Mouse (Mus musculus) neural tube, embryonic 12.5 days (tissue): ENCODE measurements around the gene Kctd17. TPM values are rescaled to one million over a fixed set of nuclear protein-coding genes. Genes with fewer than 3 reads are reported as not detected.

Experiments
- ATAC-seq: fragments of 200-750 bp; cut with Nextera tagmentation; 2 replicates; pipeline ENCODE4 v1.8.0; 2017; ENCODE audit warnings: low read depth, mild to moderate bottlenecking, moderate TSS enrichment, moderate library complexity; ENCODE audit not compliant: low FRiP score
- H3K27ac ChIP-seq: fragments of 300-500 bp; sonication (generic); 2 replicates; pipeline ENCODE4 v1.5.1; 2016
- H3K27me3 ChIP-seq: fragments of 300-500 bp; sonication (generic); replicated peaks from 2 replicates; pipeline ENCODE4 v1.6.1; 2016; ENCODE audit warnings: mild to moderate bottlenecking
- H3K36me3 ChIP-seq: fragments of 300-500 bp; sonication (generic); 2 replicates; pipeline ENCODE4 v1.6.1; 2016; ENCODE audit warnings: mild to moderate bottlenecking
- H3K4me1 ChIP-seq: fragments of 300-500 bp; sonication (generic); 2 replicates; pipeline ENCODE4 v1.6.1; 2016
- H3K4me2 ChIP-seq: fragments of 300-500 bp; sonication (generic); replicated peaks from 2 replicates; pipeline ENCODE4 v1.6.1; 2016; ENCODE audit warnings: mild to moderate bottlenecking
- H3K4me3 ChIP-seq: fragments of 300-500 bp; sonication (generic); 2 replicates; pipeline ENCODE4 v1.5.1; 2016
- H3K9ac ChIP-seq: fragments of 300-500 bp; sonication (generic); 2 replicates; pipeline ENCODE4 v1.6.1; 2016; ENCODE audit warnings: mild to moderate bottlenecking
- H3K9me3 ChIP-seq: fragments of 300-500 bp; sonication (generic); 2 replicates; pipeline ENCODE4 v1.6.1; 2016; ENCODE audit warnings: mild to moderate bottlenecking
- WGBS: fragments of 180-500 bp; shearing (Covaris S2); methylation state at CpG from one replicate; pipeline ENCODE4 v1.1.7; 2016; 5-methylcytosine and 5-hydroxymethylcytosine counted together
- polyA plus RNA-seq: library from polyadenylated mRNA; unstranded; fragments of >200 nt; fragmentation: Nextera tagmentation; extraction: Ambion mirVana; gene quantifications from 2 replicates; pipeline ENCODE4 v1.2.1, GENCODE M21; 2016

Gene Kctd17
- polyA plus RNA-seq, 1 experiment from 2014 or later, result 91.9 TPM

DNA sequence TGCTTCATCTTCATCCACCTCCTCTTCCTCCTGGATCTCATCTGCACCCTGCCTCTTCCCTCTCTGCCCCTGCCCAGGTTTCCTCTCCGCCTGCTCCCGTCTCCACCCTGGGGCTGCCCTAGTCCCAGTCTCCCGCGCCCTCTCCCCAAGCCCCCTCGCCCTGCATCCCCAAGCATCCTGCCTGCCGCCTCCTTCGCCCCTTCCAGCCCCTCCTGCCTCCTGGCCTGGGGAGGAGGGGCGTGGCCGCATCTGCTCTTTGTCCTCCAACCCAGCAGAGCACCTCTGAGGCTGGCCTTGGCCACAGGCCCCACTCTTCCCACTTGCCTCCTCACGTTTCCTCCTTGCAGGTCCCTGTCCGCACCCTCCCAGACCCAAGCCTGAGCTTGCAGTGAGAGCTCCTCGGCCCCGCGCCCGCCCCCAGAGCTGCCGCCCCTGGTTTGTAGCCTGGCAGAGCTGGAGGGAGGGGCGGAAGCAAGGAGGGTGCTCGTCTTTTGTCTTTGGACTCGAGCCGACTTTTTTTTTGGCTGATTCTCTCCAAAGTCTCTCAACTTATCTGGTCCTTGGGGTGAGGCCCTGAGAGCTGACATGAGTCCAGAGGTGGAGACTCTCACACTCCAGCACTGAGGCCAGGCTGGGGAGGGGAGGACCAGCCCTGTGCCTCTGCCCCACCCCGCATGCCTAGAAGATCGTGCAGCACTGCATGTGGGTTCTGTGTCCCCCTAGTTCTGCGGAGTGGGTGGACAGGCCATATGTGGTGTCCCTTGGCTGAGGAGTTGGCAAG is 9.1 kb downstream of the Kctd17 start:
- Histone ChIP-seq H3K27ac (peak overlapping the region; percentile 42; the same call in 1 of the 2 replicates), H3K9me3 (no peaks in the 10 kb centered on the region), H3K27me3 (0 out of 2 replicates have a peak, but pooled peaks cover 6% of the 10 kb centered on the region), H3K9ac (peak overlapping the region; percentile 53), H3K36me3 (peaks cover 27% of the 10 kb centered on the region), H3K4me3 (peak overlapping the region; percentile 11; the same call in 1 of the 2 replicates), H3K4me1 (peaks cover 47% of the 10 kb centered on the region), H3K4me2 (peak overlapping the region; percentile 61)
- WGBS, result 17% methylated on average over 23 of the region's 23 CpGs
- ATAC-seq, result peak; percentile 3

DNA sequence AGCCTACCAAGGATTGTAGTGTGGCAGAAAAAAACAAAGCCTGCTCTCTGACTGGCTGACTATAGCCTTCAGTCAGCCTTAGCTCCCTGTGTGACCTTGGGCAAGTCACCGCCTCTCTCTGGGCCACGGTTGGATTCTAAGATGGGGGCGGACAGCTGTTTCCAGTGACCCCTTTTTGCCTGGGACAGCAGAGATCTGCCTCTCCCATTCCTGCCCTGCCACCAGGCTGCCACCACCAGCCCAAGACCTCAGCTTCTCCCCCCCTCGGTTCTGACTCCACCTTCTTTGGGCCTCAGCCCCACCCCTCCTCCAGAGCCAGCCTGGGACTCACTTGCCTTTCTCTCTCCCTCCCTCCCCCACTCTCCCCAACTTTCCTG is 9.6 kb downstream of the Kctd17 start:
- no peak for ATAC-seq
- Histone ChIP-seq H3K27ac (no peak overlapping the region), H3K9me3 (no peaks in the 10 kb centered on the region), H3K4me3 (no peak overlapping the region), H3K9ac (no peak overlapping the region), H3K4me2 (peak overlapping the region; percentile 61; the same call in 1 of the 2 replicates), H3K4me1 (peaks cover 47% of the 10 kb centered on the region), H3K36me3 (peaks cover 23% of the 10 kb centered on the region), H3K27me3 (0 out of 2 replicates have a peak, but pooled peaks cover 6% of the 10 kb centered on the region)
- WGBS, result 44% methylated on average over 4 of the region's 4 CpGs

DNA sequence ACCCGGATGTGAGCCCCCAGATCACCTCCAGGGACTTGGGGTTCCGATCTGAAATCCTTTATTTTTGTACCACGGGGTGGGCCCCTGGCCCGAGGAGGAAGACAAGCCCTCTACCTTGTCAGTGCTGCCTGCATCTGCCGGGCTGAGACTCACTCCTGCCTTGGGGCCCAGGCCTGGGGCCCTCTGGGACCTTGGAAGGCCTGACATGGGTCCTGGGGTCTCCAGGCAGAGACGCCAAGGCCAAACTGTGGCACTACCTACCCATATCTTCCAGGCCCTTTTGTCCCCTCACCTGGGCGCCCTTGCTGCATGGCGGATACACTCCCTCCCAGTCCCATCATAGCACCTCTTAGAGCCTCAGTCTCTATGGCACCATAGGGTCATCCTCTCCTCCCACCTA is 10.1 kb downstream of the Kctd17 start:
- Histone ChIP-seq H3K4me1 (peaks cover 49% of the 10 kb centered on the region), H3K27ac (no peak overlapping the region), H3K9me3 (no peaks in the 10 kb centered on the region), H3K9ac (no peak overlapping the region), H3K36me3 (peaks cover 18% of the 10 kb centered on the region), H3K4me3 (no peak overlapping the region), H3K4me2 (no peak overlapping the region), H3K27me3 (0 out of 2 replicates have a peak, but pooled peaks cover 6% of the 10 kb centered on the region)
- no peak for ATAC-seq
- 52% methylated on average over 8 of the region's 8 CpGs for WGBS

DNA sequence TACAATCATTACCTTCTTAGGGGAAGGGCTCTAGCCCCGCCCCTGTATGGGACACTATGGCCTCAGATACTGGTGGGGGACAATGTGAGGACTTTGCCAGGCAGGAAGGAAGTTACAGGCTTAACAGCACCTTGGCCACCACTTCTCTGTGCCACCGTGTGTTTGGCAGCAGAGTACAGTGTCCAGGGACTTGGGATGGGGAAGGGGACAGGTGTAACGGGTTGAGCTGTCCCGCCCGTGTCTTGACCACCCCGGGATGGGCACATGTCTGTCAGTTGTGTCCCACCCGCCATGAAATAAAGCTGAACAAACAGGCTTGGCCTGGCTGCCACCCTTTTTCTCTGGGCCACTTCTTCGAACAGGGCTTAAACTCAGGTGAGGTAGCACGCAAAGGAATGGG is 10.6 kb downstream of the Kctd17 start:
- H3K27me3 ChIP-seq, result 0 out of 2 replicates have a peak, but pooled peaks cover 6% of the 10 kb centered on the region
- no peak for ATAC-seq

DNA sequence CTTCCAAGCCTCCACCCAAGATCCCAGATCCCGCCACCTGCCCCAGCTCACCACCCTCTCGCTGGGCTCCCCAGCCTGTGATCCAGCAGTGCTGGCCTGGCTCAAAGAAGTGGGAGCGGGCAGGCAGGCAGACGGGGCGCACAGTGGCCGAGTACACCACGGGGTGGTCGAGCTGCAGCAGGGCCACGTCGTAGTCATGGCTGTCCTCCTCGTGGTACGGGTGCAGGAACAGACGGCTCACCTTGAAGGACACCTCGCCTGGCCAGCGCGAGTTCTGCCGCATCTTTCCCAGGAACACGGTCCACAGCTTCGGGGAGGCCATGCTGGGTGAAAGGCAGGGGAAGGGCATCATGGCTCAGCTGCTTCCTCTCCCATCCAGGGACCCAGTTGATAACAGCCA is 13.9 kb downstream of the Kctd17 start:
- no peak for ATAC-seq
- peaks cover 15% of the 10 kb centered on the region for H3K4me1 ChIP-seq
- H3K4me2 ChIP-seq, result no peak overlapping the region
- WGBS, result 90% methylated on average over 19 of the region's 19 CpGs
- no peaks in the 10 kb centered on the region; the same call in 1 of the 2 replicates for H3K36me3 ChIP-seq
- H3K4me3 ChIP-seq, result no peak overlapping the region
- no peak overlapping the region for H3K27ac ChIP-seq
- H3K9ac ChIP-seq, result no peak overlapping the region
- no peaks in the 10 kb centered on the region for H3K9me3 ChIP-seq
- H3K27me3 ChIP-seq, result 0 out of 2 replicates have a peak, but pooled peaks cover 4% of the 10 kb centered on the region

More for the DNA sequence above, 10.6 kb downstream of the Kctd17 start:
- peaks cover 48% of the 10 kb centered on the region for H3K4me1 ChIP-seq
- H3K4me3 ChIP-seq, result no peak overlapping the region
- H3K27ac ChIP-seq, result no peak overlapping the region
- no peak overlapping the region for H3K4me2 ChIP-seq
- no peak overlapping the region for H3K9ac ChIP-seq
- no peaks in the 10 kb centered on the region for H3K9me3 ChIP-seq
- 57% methylated on average over 9 of the region's 9 CpGs for WGBS
- peaks cover 13% of the 10 kb centered on the region for H3K36me3 ChIP-seq

DNA sequence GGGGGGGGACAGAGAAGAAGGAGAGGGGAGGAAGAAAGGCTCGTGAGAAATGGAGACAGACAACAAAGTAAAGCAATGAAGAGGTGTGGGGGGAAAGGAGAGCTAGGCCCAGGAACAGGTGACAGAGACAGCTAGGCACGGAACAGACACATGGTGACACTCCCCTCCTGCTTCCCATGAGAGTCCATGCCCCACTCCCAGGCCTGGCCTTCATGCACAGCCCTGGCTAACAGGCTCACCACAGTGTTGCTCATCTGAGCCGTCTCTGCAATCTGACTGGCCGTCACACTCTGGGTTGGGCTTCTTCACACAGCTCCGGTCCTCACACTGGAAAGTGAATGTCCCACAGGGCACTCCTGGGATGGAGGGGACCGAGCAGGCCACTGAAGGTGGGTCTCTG is 15.5 kb downstream of the Kctd17 start:
- Histone ChIP-seq H3K27me3 (no peaks in the 10 kb centered on the region), H3K4me3 (no peak overlapping the region), H3K9me3 (no peaks in the 10 kb centered on the region), H3K36me3 (no peaks in the 10 kb centered on the region), H3K4me1 (peaks cover 6% of the 10 kb centered on the region), H3K27ac (no peak overlapping the region), H3K9ac (no peak overlapping the region), H3K4me2 (no peak overlapping the region)
- ATAC-seq, result no peak
- WGBS, result 61% methylated on average over 6 of the region's 6 CpGs

DNA sequence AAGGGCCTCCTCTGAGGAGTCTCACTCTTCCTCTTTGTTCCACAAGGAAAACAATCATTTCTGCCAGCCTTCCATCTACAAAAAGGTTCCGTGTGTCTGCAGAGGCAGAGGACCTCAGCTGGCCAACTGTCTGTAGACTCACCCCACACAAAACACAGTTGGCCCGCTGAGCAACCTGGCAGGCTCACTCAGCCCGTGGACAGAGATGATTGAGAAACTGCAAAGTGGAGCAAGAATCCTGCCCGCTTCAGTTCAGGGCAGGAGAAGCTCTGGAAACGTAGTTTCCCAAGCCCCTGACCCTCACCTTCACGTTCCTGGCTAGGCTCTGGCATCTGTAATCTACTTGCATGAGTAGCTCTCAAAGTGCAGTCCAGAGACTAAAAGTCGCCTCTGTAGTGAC is 18.8 kb downstream of the Kctd17 start:
- Histone ChIP-seq H3K9me3 (no peaks in the 10 kb centered on the region), H3K9ac (no peak overlapping the region), H3K36me3 (no peaks in the 10 kb centered on the region), H3K4me2 (no peak overlapping the region), H3K27me3 (no peaks in the 10 kb centered on the region), H3K4me1 (peaks cover 11% of the 10 kb centered on the region), H3K4me3 (no peak overlapping the region), H3K27ac (no peak overlapping the region)
- no peak for ATAC-seq
- WGBS, result 58% methylated on average over 7 of the region's 7 CpGs

DNA sequence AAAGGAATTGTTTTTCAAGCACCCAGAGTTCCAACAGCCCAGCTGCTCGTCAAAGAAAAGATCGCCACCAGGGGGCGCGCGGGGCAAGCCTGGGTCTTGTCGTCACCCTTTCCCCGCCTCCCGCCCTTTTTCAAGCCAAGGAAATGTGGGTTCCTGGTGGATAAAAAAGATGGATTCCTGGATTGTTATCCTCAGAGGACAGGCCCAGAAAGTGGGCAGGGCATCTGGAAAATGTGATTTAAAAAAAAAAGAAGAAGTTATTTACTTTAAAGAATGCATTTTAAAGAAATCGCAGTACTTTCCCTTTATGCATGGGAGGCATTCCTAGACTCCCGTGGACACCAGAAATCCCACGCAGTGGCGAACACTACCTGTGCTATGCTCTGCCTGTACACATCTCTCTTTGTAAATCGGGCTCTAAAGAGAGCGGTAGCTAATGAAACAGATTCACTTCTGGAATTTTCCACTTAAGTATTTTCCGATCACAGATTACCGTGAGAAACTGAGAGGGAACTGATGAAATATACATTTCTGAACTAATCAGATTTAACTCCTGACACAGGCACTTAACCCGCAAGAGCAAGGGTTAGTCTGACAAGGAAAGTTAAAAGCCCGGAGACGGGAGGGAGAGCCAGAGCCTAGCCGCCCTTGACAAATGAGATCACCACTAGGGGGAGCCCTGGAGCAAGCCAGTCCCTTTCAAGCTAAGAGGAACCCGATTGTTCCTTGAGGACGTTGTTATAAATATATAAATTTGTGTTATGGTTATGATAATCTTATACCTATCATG is 19.6 kb downstream of the Kctd17 start:
- H3K36me3 ChIP-seq, result no peaks in the 10 kb centered on the region
- H3K27ac ChIP-seq, result no peak overlapping the region
- peak overlapping the region; percentile 62 for H3K4me2 ChIP-seq
- no peaks in the 10 kb centered on the region for H3K27me3 ChIP-seq
- H3K4me3 ChIP-seq, result peak overlapping the region; percentile 16
- H3K4me1 ChIP-seq, result peaks cover 11% of the 10 kb centered on the region
- peak; percentile 38; the same call in 1 of the 2 replicates for ATAC-seq
- no peaks in the 10 kb centered on the region for H3K9me3 ChIP-seq
- WGBS, result 1% methylated on average over 22 of the region's 22 CpGs
- peak overlapping the region; percentile 51 for H3K9ac ChIP-seq

DNA sequence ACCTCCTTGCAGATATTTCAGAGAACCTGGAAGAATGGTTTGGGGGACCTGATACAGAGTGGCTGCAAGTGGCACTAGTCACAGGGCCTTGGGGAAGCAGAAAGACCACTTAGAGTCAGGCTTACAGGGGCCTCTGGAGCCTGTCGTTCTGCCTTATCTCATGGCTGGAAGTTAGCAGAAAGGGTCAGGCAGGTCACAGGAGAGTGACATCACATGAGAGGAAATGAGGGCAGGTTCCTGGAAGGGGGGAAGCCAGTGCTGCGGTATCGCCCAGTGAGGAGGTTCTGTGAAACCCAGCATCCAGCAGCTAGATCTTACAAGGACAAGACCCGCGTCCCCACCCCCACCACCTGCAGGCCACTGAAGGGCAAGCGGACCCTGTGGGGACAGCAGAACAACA is 20.8 kb downstream of the Kctd17 start:
- no peak overlapping the region for H3K4me3 ChIP-seq
- no peaks in the 10 kb centered on the region for H3K9me3 ChIP-seq
- H3K4me2 ChIP-seq, result no peak overlapping the region
- peaks cover 8% of the 10 kb centered on the region for H3K4me1 ChIP-seq
- 0 out of 2 replicates have a peak overlapping the region, but pooled peaks have one; percentile 0 for H3K27ac ChIP-seq
- WGBS, result 84% methylated on average over 6 of the region's 6 CpGs
- no peaks in the 10 kb centered on the region for H3K27me3 ChIP-seq
- H3K36me3 ChIP-seq, result no peaks in the 10 kb centered on the region
- H3K9ac ChIP-seq, result no peak overlapping the region
- ATAC-seq, result no peak

DNA sequence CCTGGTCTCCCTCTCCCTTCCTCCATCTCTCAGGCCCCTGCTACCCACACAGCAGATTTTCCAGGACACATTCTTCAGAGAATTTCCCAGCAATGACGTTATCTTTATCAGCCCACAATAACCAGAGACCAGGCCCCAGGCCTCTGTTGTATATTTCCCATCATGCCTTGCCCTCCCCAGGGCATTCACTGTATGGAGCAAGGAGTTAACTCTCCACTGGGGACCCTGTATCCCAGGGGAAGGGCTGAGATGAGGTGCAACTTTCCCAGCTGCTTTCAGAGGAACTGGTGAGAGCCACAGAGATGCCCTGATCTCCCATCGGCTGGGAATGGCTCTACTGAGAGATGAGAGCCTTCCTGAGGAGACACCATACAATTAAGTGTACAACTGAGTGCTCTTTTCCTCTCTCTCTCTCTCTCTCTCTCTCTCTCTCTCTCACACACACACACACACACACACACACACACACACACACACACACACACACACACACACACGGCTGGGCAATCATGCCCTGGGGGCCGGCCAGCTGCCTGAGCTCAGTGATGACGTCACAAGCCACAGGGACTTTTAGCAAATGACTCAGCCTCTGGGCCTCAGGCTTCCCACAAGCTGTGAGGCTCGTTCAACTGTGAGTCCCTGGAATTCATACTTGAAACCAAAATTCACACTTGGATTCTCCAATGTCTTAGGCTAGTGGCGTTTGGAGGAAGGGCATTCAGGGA is 21.5 kb downstream of the Kctd17 start:
- H3K4me1 ChIP-seq, result peaks cover 8% of the 10 kb centered on the region
- no peaks in the 10 kb centered on the region for H3K36me3 ChIP-seq
- peak overlapping the region; percentile 0; the same call in 1 of the 2 replicates for H3K27ac ChIP-seq
- 48% methylated on average over 7 of the region's 7 CpGs for WGBS
- H3K4me2 ChIP-seq, result no peak overlapping the region
- no peak for ATAC-seq
- H3K4me3 ChIP-seq, result no peak overlapping the region
- H3K27me3 ChIP-seq, result no peaks in the 10 kb centered on the region
- no peak overlapping the region for H3K9ac ChIP-seq
- H3K9me3 ChIP-seq, result no peaks in the 10 kb centered on the region

DNA sequence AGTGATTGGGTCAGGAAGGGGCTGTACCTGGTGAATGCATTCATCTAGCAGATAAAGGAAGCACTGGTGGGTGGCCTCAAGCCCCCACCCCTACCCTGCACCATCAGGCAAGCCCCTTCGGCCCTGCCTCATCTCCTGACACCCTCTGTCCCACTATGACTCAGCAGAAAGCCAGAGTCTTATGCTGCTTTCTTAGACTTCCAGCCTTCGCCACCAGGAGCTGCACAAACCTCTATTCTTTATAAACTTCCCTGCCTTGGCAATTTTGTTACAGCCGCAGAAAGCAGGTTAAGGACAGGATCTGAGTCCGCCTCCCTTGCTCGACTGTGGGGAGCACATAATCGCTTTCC is 22.0 kb downstream of the Kctd17 start:
- Histone ChIP-seq H3K36me3 (no peaks in the 10 kb centered on the region), H3K4me3 (no peak overlapping the region), H3K4me2 (no peak overlapping the region), H3K9ac (no peak overlapping the region), H3K4me1 (peaks cover 8% of the 10 kb centered on the region), H3K27me3 (no peaks in the 10 kb centered on the region), H3K27ac (no peak overlapping the region), H3K9me3 (no peaks in the 10 kb centered on the region)
- WGBS, result 82% methylated on average over 6 of the region's 6 CpGs
- ATAC-seq, result no peak

DNA sequence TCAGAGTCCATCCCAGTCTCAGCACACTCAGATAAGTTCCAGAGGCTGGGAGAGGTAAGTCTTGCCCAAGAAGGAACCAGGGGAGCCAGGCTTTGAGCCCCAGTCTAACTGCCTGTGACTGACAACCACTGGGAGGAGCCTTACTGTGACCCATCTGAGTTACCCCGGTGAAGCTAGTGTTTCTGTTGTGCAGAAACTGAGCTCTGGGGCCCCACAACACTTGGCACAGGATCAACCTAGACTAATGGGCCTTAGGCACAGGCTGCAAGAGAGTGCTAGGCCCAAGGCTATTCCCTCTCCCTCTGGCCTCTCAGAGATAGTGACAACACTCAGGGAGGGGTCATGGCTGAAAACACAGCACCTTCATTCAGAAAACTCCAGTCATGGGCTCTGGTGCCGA is 22.8 kb downstream of the Kctd17 start:
- H3K27me3 ChIP-seq, result no peaks in the 10 kb centered on the region
- no peak overlapping the region for H3K4me2 ChIP-seq
- no peaks in the 10 kb centered on the region for H3K36me3 ChIP-seq
- no peak overlapping the region for H3K27ac ChIP-seq
- H3K4me1 ChIP-seq, result peaks cover 8% of the 10 kb centered on the region
- no peaks in the 10 kb centered on the region for H3K9me3 ChIP-seq
- no peak for ATAC-seq
- no peak overlapping the region for H3K4me3 ChIP-seq
- 88% methylated on average over 2 of the region's 2 CpGs for WGBS
- H3K9ac ChIP-seq, result no peak overlapping the region
